Mouse (Mus musculus): ENCODE results near the gene Baz1a.

GRCm38 (mm10) chr12:54981962-54982361 is 32.2 kb downstream of the Baz1a start:
- TF ChIP-seq CTCF (IDR thresholded peaks at IDR 0.05; ENCODE audit: borderline replicate concordance, insufficient read depth, low read length) = peak; percentile 35; the same call in 1 of the 2 replicates
- no peak for TF ChIP-seq POLR2A (IDR thresholded peaks at IDR 0.05; ENCODE audit: low read depth, low read length)

Data from embryonic fibroblast, embryonic 13.5 days (primary cell).